Mouse (Mus musculus): Measurements from ENCODE around the gene Hist1h2bb.
A peak's percentile ranks its signal among the peaks of the same experiment; 100 is the strongest.

The Hist1h2bb gene

DNA sequence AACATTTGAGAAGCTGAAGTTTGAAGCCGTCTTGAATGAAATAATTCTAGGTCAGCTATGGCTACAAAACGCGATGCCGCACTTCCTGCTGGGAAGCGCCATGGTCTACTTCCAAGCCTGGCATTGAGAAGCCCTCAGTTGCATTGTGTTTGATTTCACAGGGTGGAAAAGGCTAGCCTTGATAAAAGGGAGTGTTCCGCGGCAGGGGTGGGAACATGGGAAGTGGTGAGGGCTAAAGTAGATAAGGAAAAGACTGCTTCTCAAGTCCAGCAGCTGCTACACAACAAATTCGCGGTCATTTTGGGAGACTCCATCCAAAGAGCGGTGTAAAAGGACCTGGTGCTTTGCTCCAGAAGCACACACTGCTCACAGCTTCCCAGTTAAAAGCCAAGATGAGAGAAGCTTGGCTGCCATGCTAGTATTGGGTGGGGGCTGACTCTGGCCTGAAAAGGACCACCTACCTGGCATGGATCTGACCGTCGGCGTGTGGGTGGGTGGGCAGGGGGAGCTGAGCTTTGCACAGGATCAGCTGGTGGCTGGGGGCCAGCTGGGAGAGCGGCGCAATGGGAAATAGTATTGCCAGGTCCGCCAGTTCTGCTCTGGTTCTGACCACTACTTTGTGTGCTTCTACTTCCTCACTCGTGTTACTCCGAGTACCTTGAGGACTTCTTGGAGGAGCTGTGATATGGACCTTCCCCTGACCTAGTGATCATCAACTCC is 17.9 kb upstream of the Hist1h2bb start:
- no peak for DNase-seq

DNA sequence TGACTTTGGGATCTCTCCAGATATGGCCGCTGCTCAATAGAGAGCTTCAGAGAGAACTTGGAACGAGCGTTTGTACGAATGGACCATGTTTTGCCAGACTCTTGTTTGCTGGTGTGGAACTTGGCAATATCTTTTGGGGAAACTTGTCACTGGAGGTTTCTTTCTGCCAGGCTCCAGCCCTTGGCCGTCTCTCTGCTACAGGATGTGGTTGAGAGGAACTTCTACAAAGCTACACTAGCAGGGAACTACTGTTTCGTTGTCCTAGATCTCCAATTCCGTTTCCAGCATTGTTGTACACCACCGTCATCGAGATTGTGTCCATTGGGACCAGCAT is 17.4 kb upstream of the Hist1h2bb start:
- no peak for DNase-seq

DNA sequence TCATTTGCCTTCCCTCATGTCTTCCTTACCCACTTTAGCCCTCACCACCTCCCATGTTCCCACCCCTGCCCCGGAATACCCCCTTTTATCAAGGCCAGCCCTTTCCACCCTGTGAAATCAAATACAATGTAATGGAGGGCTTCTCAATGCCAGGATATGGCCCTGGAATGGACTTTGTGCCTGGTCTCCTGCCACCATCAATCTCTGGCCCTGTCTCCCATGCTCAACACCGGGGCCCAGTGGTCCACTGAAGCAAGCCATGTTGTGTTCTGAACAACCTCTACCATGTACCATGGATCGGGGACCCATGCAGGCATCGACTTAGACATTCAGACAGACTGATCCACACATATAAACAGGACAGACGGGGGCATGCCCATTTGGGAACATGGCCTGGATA is 16.8 kb upstream of the Hist1h2bb start:
- DNase-seq, result no peak

DNA sequence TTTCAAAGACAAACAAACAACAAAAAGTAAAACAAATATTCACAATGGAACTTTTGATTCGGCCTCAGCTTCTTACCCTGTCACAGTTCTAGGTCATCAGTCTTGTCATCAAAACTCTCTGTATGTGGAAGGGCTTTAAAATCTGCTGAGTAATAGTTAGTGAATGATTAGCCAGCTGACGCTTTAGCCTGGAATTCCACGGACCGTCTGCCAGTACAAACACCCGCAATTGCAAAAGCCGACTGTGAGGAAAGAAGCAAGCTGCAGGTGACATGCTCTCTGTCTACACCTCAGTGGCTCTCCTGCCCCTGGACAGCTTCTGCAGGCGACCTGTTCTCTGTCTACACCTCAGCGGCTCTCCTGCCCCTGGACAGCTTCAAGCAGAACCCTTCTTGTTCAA is 16.1 kb upstream of the Hist1h2bb start:
- peak; percentile 91 for DNase-seq

DNA sequence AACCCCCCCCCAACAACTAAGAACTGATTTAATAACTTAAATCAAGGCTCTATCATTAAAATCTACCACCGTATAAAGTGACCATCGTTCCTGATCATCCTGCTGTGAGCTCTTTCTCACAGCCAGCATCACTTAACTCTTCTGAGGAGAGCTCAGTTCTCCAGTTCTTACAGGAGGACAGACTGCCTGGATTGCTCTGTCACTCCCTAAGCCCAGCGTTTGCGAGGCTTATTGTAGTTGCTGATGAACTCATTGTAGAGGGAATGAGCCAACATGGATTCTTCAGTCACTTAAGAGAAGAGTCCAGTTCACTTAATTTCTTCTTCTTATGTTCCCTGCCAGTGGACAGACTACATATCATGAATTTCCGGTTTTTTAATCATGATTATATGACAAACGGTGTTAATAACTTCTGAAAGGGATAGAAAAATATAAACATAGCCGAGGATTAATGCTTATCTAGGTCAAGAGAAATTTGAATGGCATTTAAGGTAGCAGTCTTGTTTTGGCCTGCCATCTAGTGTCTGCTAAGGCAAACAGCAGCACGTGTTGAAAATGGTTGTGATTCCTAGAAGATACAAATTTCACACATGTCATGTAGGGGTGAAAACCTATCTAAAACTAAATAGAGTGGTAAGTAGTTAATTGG is 14.3 kb upstream of the Hist1h2bb start:
- DNase-seq, result peak; percentile 65

DNA sequence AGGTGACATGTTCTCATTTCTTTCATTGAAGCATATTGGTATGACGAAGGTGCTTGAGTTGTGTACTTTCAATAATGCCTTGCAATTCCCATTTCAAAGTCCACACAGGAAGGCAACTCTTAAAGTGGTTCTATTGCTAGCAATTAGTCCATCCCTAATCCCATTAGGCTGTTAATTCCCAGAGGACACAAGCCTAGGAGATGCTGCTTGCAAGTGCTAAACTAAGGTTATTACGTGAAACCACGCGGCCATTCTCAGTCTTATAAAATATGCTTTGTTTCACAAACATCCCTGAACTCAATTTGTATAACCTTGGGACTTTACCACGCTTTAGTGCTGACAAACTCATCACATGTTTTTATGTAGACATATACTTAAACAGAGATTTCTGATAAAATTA is 9.4 kb upstream of the Hist1h2bb start:
- no peak for DNase-seq

DNA sequence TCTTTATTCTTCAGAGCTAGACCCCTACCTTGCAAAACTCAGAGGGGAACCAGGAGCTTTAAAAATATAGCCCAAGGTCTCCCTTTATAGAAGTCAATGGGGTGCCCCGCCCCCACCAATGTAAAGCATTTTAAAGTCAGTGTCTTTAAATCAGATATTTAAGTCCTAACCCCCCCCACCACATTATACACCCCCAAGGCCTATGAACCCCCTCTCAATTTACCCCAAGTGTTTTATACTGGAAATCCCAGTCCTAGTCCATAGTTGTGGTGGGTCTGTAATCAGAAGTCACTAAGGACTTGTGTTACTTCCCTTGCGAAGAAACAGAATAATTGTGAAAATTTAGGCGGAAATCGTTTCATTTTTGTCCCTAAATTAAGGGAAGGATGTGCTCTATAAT is 8.5 kb upstream of the Hist1h2bb start:
- no peak for DNase-seq

DNA sequence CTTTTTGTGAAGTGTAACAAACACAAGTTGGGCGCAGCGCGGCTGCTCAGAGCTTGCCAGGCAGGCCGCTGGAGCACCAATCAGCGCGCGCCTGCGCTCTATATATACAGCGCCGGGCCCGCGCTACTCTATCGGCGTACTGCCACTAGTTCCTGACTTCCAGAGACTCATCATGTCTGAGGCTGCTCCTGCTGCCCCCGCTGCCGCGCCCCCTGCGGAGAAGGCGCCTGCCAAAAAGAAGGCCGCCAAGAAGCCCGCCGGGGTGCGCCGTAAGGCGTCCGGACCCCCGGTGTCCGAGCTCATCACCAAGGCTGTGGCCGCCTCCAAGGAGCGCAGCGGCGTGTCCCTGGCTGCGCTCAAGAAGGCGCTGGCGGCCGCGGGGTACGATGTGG is 7.9 kb upstream of the Hist1h2bb start, which contains the start of gene Hist1h1c:
Hist1h1c (plus strand) TSS at position 132 of the 392 bp plus-strand sequence.
- peak; percentile 95 for DNase-seq

DNA sequence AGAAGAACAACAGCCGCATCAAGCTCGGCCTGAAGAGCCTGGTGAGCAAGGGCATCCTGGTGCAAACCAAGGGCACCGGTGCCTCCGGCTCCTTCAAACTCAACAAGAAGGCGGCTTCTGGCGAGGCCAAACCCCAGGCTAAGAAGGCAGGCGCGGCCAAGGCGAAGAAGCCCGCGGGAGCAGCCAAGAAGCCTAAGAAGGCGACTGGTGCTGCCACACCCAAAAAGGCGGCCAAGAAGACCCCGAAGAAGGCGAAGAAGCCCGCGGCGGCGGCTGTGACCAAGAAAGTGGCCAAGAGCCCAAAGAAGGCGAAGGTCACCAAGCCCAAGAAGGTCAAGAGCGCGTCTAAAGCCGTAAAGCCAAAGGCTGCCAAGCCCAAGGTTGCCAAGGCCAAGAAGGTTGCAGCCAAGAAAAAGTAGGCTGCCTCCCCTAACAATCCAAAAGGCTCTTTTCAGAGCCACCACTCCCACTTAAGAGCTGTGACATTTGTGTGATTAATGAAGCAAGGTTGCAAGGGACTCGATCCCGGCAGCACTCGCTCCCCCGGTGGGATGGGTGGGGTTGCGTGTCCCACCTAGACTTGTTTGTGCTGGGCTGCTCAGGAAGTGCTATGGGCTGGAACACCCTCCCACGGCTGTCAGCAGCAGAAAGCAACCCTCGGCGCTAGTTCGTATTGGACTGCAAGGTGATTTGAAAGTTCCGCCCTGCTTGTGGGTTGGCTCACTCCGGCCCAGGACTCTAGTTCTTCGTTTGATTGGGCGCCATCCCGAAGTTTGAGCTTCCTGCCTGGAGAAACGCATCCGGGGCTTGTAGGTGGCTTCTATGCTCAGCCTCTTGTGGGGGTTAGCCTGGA is 7.2 kb upstream of the Hist1h2bb start:
- peak; percentile 99 for DNase-seq

DNA sequence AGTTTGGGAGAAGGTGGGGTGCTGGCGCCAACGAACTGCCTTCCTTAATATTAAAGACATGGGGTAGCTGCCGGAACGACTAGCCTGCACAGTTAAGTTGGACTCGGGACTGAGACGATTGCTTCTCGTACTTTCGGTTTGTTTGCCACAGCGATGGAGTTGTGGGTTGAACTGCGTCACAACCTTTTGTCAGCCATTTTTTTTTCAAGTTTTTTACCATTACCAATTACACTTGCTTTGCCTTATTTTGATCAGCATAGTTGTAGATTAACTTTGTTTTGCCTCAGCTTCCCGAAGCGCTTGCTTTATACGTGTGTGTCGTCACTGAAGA is 6.6 kb upstream of the Hist1h2bb start:
- no peak for DNase-seq

DNA sequence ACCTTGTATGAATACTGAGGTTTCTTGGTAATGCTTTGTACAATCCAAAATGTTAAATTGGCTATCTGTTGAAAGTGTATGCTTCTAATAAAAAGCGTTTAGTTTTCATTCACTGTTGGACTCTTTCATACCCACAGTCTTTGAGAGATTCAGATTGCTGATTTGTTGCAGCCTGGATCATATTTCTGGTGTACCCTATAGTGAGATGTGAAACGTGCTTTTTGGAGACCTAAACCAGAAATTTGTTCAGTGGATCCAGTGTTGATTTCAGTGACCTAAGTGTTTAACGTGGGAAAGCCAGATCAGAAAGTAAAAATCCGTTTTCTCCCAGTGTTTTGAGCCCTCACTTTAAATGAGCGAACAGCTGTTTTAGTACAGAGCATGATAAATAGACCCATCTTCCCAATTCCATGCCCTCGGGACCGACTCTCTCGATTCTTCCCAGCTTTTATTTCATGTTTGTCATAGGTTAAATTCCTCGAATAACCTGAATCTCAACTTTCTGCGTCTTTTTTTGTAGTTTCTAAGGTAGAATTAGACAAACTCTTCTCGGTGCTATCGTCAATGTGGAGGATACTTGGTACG is 6.2 kb upstream of the Hist1h2bb start:
- no peak for DNase-seq

DNA sequence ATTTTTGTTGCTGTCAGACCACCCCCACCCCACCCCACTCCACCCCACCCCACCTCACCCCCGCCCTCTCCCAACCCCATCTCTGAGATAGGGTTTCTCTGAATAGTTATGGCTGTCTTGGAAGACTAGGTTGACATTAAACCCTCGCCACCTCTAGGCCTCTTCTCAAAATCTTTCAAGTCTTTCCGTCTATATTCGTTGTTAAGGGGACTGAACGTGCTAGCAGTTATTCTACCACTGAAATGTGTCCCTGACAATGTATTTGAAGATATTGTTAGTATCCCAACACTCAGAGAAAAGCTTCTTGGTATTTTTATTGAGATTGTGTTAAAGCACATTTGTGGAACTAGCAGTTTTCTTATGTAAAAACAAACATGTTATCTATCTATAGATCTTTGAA is 5.6 kb upstream of the Hist1h2bb start:
- no peak for DNase-seq

DNA sequence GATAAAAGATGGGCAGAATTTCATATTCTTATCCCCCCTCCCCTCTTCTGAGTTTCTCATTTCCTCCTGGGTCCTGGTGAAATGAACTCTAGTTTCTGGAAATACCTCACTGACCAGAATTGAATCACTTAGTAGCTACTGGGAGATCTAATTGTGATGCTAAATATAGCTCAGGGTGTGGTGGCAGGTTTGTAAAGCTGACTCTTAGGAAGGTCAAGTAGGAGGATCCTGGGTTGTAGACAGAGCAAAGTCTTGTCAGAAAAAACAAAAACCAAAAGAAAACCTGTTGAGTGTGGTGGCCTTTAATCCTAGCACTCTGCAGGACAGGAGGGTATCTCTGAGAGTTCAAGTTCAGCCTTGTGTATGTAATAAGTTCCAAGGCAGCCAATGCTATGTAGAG is 4.5 kb upstream of the Hist1h2bb start:
- no peak for DNase-seq

DNA sequence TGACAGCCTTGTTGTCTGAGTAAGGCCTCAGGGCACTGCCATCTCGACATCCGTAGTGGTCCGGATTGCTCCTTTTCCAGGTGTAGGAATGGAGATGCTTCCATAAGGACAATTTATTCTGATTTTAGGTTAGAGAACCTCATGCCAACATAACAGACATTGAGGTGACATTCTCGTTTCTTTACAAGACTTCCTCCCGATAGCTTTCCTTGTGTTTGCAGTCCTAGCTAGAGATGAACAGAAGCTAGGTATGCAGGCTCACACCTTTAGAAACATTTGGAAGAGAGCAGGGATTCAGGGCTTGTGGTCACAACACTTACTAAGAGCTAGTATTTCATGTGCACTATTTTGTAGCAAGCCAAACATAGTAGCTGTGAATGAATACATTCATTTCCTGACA is 3.3 kb upstream of the Hist1h2bb start:
- no peak for DNase-seq

DNA sequence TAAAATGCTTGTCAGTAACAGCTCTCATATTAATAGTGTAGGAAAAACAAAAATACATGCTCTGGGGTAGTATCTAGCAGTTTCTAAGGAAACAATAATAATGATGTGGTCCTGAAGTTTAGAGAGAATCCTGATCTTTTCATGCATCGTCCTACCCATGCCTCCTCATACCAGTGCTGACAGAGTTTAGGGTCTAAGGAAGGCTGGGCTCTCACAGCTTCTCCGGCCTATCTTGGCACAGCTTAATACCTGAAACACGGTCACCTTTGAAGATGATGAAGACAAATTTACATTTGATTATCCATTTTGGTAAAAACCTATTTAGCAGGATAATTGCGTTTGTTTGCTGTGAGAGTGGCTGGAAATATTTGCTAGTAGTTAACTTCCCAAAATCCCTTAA is 2.6 kb upstream of the Hist1h2bb start:
- DNase-seq, result no peak

DNA sequence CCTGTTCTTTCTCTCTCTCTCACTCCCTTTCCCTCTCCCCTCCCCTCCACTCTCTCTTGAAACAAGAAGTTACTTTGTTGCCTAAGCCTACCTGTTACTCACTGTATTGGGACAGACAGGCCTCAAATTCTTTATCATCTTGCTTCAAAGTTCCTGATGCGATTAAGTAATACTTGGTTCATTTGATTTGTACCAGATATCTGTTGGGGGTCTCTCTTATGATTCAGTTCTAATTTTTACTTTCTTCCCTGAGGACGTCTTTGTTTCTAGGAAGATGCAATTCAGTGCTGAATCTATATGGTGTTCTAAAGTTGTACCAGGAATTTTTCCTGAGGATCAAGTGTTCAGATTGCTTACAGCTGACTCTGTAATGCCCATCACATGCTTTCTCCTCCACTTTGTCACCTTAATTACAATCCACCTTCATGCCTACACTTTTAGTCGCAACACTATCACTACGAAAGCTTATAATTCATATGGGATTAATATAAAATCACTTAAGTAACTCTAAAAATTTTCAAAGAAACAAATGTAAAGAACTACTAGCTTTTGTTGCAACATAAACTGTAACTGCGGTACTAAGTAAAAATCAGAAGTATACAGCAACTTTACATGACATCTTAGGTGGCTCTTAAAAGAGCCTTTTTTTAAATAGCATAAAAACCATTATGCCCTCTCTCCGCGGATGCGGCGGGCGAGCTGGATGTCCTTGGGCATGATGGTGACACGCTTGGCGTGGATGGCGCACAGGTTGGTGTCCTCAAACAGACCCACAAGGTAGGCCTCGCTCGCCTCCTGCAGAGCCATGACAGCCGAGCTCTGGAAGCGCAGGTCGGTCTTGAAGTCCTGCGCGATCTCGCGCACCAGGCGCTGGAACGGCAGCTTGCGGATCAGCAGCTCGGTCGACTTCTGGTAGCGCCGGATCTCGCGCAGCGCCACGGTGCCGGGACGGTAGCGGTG is 1.8 kb upstream of the Hist1h2bb start:
- no peak for DNase-seq

DNA sequence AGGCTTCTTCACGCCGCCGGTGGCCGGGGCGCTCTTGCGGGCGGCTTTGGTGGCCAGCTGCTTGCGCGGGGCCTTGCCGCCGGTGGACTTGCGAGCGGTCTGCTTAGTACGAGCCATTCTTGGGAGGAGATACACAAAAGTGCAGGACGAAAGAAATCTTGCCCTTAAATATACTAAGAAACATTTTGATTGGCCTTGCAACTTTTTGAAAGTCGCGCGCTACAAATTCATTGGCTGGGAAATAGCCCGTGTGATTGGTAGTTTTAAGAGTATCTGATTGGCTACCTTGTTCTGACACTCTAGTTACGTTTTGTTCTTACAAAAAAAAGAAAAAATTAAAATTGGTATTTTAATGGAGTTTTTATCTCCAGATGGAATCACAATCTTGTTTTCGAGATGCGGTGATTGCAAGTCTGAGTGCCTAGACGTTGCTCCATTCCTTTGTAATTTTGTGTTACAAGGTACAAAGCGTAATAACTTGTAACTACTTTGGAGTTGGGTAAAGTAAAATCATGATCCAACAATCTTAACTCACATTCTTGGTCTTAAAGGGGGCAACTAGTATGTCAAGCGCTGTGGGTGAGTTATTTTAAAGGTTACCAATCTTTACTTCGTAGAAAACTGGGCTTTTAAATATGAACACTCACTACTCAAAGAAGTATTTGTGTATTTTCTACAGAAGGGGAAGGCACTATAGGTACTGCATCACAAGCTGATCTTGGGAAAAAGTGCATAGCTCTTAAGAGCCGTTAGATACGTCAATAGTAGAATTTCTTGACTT is 963 bp upstream of the Hist1h2bb start, which contains the start of gene Hist1h3c:
Hist1h3c (minus strand) TSS at position 222 of the 781 bp plus-strand sequence.
- peak; percentile 87 for DNase-seq

DNA sequence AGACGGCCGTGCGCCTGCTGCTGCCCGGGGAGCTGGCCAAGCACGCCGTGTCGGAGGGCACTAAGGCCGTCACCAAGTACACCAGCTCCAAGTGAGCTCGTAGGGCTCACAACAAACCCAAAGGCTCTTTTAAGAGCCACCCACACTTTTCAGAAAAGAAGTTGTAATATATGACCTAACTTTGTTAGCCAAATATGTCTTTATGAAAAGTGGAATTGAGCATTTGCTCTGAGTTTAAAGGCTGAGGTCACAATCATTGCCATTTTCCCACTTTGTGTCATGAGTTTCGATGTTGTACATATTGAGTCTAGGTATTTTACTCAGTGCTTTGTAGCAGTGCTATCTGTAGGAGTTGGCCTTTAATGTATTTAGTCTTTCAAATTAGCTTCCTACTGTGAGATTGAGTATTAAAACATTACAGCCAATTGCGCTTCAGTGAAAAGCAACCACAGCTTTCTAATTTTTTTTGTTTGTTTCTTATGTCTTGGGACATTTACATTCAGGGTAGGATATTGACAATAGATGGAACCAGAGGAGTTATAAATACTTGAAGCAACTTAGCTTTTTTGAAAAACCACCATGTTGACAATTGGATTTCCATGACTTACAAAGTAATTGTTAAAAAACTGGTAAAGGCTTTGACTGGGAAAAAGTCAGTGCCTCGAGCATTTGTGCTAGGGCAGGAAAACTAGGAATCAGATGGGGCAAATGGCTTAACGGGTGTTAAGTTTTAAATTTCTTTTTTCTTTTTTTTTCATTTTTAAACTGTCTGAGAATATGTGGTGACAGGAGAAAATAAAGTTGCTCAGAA is 752 bp downstream of the Hist1h2bb start:
- no peak for DNase-seq

DNA sequence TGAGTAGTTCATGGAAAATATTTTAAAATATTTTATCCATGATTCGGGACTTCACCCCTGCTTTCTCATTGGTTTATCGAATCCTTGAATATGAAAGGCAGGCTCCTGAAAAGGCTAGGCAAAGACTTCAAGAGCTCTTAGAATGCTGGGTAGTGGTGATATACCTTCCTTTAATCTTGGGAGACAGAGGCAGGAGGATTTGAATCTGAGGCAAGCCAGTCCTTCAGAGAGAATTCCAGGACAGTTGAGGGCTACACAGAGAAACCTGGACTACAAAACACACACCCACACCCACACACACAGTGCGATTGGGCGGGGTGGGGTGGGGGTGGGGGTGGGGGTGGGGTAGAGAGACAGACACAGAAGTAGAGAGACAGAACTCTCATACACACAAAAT is 1.4 kb downstream of the Hist1h2bb start:
- DNase-seq, result no peak

DNA sequence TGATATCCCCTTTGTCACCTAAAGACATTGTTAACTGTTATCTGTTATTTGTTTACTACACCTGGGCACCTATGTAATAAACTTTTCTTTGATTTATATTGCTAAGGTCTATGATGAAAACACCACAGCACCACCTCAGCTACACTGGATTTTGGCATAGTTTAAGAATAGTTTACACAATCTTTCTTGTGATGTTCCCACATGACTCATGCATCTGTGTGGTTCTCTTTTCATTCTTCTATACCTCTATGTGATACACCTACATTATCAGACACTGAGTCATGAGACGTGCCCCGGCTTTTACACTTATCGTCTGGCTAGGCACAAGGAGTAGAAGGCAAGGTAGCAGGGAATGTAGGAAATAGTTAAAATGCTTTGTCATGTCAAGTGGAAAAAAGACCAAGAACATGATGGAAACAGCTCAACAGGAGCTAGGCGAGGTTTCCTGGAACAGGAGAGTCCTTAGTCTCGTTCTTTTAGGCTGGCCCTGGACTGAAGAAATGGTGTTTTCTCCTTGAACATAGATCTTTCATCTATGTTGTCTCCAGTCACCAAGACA is 3.1 kb downstream of the Hist1h2bb start:
- DNase-seq, result no peak

Data from kidney, adult 9 months (tissue).